Mouse (Mus musculus) gastrocnemius, postnatal 36 days (tissue): ENCODE measurements at regions not wholly inside any gene's neighbourhood (a gene's known extent, or its start where the extent isn't known, plus 50 kb on each side); places are given as distances from the start of the nearest gene placed in this dataset.

Experiments
- DNase-seq, 2 experiments: peaks; one replicate each; pipeline ENCODE4 v3.0.0; 2022
- intact Hi-C: fragments of 180-260 bp; cut with DNase I; formaldehyde crosslinking; loops from one replicate; pipeline ENCODE4 v1.15.1; 2025

DNA sequence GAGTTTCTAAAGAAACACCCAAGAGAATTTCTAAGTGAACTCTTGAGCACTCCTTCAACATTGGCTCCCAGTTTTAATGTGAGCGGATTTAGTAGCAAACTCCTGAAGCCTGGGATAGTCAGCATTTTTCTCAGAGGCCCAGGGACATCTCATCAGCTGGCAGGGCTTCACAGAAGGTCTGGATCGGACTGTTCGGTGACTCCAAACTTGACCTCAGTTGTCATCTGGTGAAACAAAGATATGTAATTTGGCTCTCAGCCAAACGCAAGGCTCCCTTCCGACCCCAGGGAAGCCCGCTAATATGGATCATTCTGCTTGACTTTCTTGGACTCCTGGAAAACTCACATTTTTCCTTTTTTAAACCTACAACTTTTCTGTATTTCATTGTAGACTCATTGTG lies 76.0 kb upstream of the Kcnk2 start:
- intact Hi-C loops, result no loop called here
- no peak for DNase-seq

GRCm38 (mm10) chr1:189476796-189477195 lies 74.7 kb upstream of the Kcnk2 start:
- intact Hi-C loops, result no loop called here

GRCm38 (mm10) chr1:189473071-189473470 lies 71.0 kb upstream of the Kcnk2 start:
- DNase-seq, result no peak
- intact Hi-C loops, result no loop called here

More at GRCm38 (mm10) chr1:189476796-189477195, 74.7 kb upstream of the Kcnk2 start:
- DNase-seq, result no peak

GRCm38 (mm10) chr1:189458421-189458820 lies 56.3 kb upstream of the Kcnk2 start:
- intact Hi-C loops, result no loop called here
- no peak for DNase-seq
